Mouse (Mus musculus): Measurements from ENCODE around the gene Olfr196. TPM values are rescaled to one million over a fixed set of nuclear protein-coding genes. Genes with fewer than 3 reads are reported as not detected.

Gene Olfr196
- polyA plus RNA-seq (2015; fragmentation: Illumina TruSeq; extraction: RNeasy Lipid Tissue Mini Kit (QIAGEN cat#74804); ENCODE audit: insufficient read depth, low replicate concordance): not detected

GRCm38 (mm10) chr16:59170354-59170753 lies at the start of gene Olfr196:
TSS of gene Olfr196 (minus strand) at chr16:59170454.

GRCm38 (mm10) chr16:59219667-59220066 lies 49.4 kb upstream of the Olfr196 start, which contains the start of gene Olfr199:
TSS of gene Olfr199 (minus strand) at chr16:59219767.

GRCm38 (mm10) chr16:59203433-59203832 lies 33.2 kb upstream of the Olfr196 start, which contains the start of gene Olfr198:
TSS of gene Olfr198 (minus strand) at chr16:59203533.

GRCm38 (mm10) chr16:59146746-59147145 lies 23.5 kb downstream of the Olfr196 start, which contains the start of gene Olfr195:
TSS of gene Olfr195 (plus strand) at chr16:59147046.

GRCm38 (mm10) chr16:59120969-59121368 lies 49.3 kb downstream of the Olfr196 start, which contains the start of gene Olfr194:
TSS of gene Olfr194 (minus strand) at chr16:59121069.

Other genes starting within 250 kb of the Olfr196 start
- not detected for gene Olfr181, start 241.7 kb downstream of the Olfr196 start, polyA plus RNA-seq (2015; fragmentation: Illumina TruSeq; extraction: RNeasy Lipid Tissue Mini Kit (QIAGEN cat#74804); ENCODE audit: insufficient read depth, low replicate concordance)
- gene Olfr180, start 241.1 kb downstream of the Olfr196 start, polyA plus RNA-seq (2015; fragmentation: Illumina TruSeq; extraction: RNeasy Lipid Tissue Mini Kit (QIAGEN cat#74804); ENCODE audit: insufficient read depth, low replicate concordance): not detected
- gene Olfr183, start 175.1 kb downstream of the Olfr196 start, polyA plus RNA-seq (2015; fragmentation: Illumina TruSeq; extraction: RNeasy Lipid Tissue Mini Kit (QIAGEN cat#74804); ENCODE audit: insufficient read depth, low replicate concordance): not detected
- gene Olfr186, start 140.2 kb downstream of the Olfr196 start, polyA plus RNA-seq (2015; fragmentation: Illumina TruSeq; extraction: RNeasy Lipid Tissue Mini Kit (QIAGEN cat#74804); ENCODE audit: insufficient read depth, low replicate concordance): not detected
- not detected for gene Olfr187, start 130.7 kb downstream of the Olfr196 start, polyA plus RNA-seq (2015; fragmentation: Illumina TruSeq; extraction: RNeasy Lipid Tissue Mini Kit (QIAGEN cat#74804); ENCODE audit: insufficient read depth, low replicate concordance)
- gene Olfr190, start 92.4 kb downstream of the Olfr196 start, polyA plus RNA-seq (2015; fragmentation: Illumina TruSeq; extraction: RNeasy Lipid Tissue Mini Kit (QIAGEN cat#74804); ENCODE audit: insufficient read depth, low replicate concordance): not detected
- not detected for gene Olfr191, start 80.6 kb downstream of the Olfr196 start, polyA plus RNA-seq (2015; fragmentation: Illumina TruSeq; extraction: RNeasy Lipid Tissue Mini Kit (QIAGEN cat#74804); ENCODE audit: insufficient read depth, low replicate concordance)
- not detected for gene Olfr193, start 58.6 kb downstream of the Olfr196 start, polyA plus RNA-seq (2015; fragmentation: Illumina TruSeq; extraction: RNeasy Lipid Tissue Mini Kit (QIAGEN cat#74804); ENCODE audit: insufficient read depth, low replicate concordance)
- gene Olfr194, start 49.4 kb downstream of the Olfr196 start, polyA plus RNA-seq (2015; fragmentation: Illumina TruSeq; extraction: RNeasy Lipid Tissue Mini Kit (QIAGEN cat#74804); ENCODE audit: insufficient read depth, low replicate concordance): not detected
- gene Olfr195, start 23.4 kb downstream of the Olfr196 start, polyA plus RNA-seq (2015; fragmentation: Illumina TruSeq; extraction: RNeasy Lipid Tissue Mini Kit (QIAGEN cat#74804); ENCODE audit: insufficient read depth, low replicate concordance): not detected
- gene Olfr198, start 33.1 kb upstream of the Olfr196 start, polyA plus RNA-seq (2015; fragmentation: Illumina TruSeq; extraction: RNeasy Lipid Tissue Mini Kit (QIAGEN cat#74804); ENCODE audit: insufficient read depth, low replicate concordance): not detected
- gene Olfr199, start 49.3 kb upstream of the Olfr196 start, polyA plus RNA-seq (2015; fragmentation: Illumina TruSeq; extraction: RNeasy Lipid Tissue Mini Kit (QIAGEN cat#74804); ENCODE audit: insufficient read depth, low replicate concordance): not detected
- gene Olfr201, start 102.2 kb upstream of the Olfr196 start, polyA plus RNA-seq (2015; fragmentation: Illumina TruSeq; extraction: RNeasy Lipid Tissue Mini Kit (QIAGEN cat#74804); ENCODE audit: insufficient read depth, low replicate concordance): not detected
- not detected for gene Olfr202, start 116.3 kb upstream of the Olfr196 start, polyA plus RNA-seq (2015; fragmentation: Illumina TruSeq; extraction: RNeasy Lipid Tissue Mini Kit (QIAGEN cat#74804); ENCODE audit: insufficient read depth, low replicate concordance)
- gene Olfr203, start 128.4 kb upstream of the Olfr196 start, polyA plus RNA-seq (2015; fragmentation: Illumina TruSeq; extraction: RNeasy Lipid Tissue Mini Kit (QIAGEN cat#74804); ENCODE audit: insufficient read depth, low replicate concordance): not detected
- not detected for gene Olfr204, start 147.8 kb upstream of the Olfr196 start, polyA plus RNA-seq (2015; fragmentation: Illumina TruSeq; extraction: RNeasy Lipid Tissue Mini Kit (QIAGEN cat#74804); ENCODE audit: insufficient read depth, low replicate concordance)
- not detected for gene Olfr205, start 160.7 kb upstream of the Olfr196 start, polyA plus RNA-seq (2015; fragmentation: Illumina TruSeq; extraction: RNeasy Lipid Tissue Mini Kit (QIAGEN cat#74804); ENCODE audit: insufficient read depth, low replicate concordance)
- gene Olfr206, start 178.8 kb upstream of the Olfr196 start, polyA plus RNA-seq (2015; fragmentation: Illumina TruSeq; extraction: RNeasy Lipid Tissue Mini Kit (QIAGEN cat#74804); ENCODE audit: insufficient read depth, low replicate concordance): not detected
- gene Olfr209, start 193.5 kb upstream of the Olfr196 start, polyA plus RNA-seq (2015; fragmentation: Illumina TruSeq; extraction: RNeasy Lipid Tissue Mini Kit (QIAGEN cat#74804); ENCODE audit: insufficient read depth, low replicate concordance): not detected
- gene Gabrr3, start 236.9 kb upstream of the Olfr196 start, polyA plus RNA-seq (2015; fragmentation: Illumina TruSeq; extraction: RNeasy Lipid Tissue Mini Kit (QIAGEN cat#74804); ENCODE audit: insufficient read depth, low replicate concordance): not detected

All from spleen, adult 10 weeks (tissue).